Mouse (Mus musculus) macrophage (primary cell): ENCODE measurements around the gene Fam193b. TPM values are rescaled to one million over a fixed set of nuclear protein-coding genes. Genes with fewer than 3 reads are reported as not detected.

Source experiments
- H3K27ac ChIP-seq: fragments of 350-480 bp; formaldehyde crosslinking; 2 replicates; pipeline ENCODE4 v1.9.0; 2021
- H3K36me3 ChIP-seq: fragments of 350-480 bp; formaldehyde crosslinking; 2 replicates; pipeline ENCODE4 v1.9.0; 2021; ENCODE audit errors: inconsistent target
- H3K4me3 ChIP-seq: fragments of 350-480 bp; formaldehyde crosslinking; 2 replicates; pipeline ENCODE4 v1.9.0; 2021; ENCODE audit errors: inconsistent target
- H3K79me2 ChIP-seq: fragments of 350-480 bp; formaldehyde crosslinking; 2 replicates; pipeline ENCODE4 v1.9.0; 2021; ENCODE audit errors: inconsistent target
- whole genome bisulfite sequencing: methylation state at CpG from one replicate; pipeline ENCODE4 v1.1.7; 2026; ENCODE audit warnings: inconsistent platforms; ENCODE audit not compliant: missing documents; 5-methylcytosine and 5-hydroxymethylcytosine counted together
- polyA plus RNA-seq: library from polyadenylated mRNA; stranded (reverse); fragments of 250-400 nt; gene quantifications from 3 replicates; pipeline ENCODE4 v1.2.4, GENCODE M21; 2018; ENCODE audit warnings: inconsistent platforms
- total RNA-seq, 78 experiments: library from RNA; depleted of rRNA; stranded (reverse); fragments of 250-400 nt; gene quantifications; 1 replicate in 9 of 78; 2 replicates in 24 of 78; 3 replicates in 43 of 78; 4 replicates in 2 of 78; pipeline ENCODE4 v1.2.4; 2018; ENCODE audit warnings: inconsistent platforms in 56 of 78

Gene Fam193b
- 100 to 1,000 TPM in 25 of 26 experiments, 10 to 100 TPM in 1; 86.4 to 300 (median 175) TPM for total RNA-seq (2018; cell fraction: chromatin; rRNA removed)
- 10 to 100 TPM in 9 of 26 experiments, 1 to 10 TPM in 17; 2.3 to 18.1 (median 8.0) TPM for total RNA-seq (2018; cell fraction: cytosol; rRNA removed)
- total RNA-seq (2018; cell fraction: nucleus; rRNA removed) = 100 to 1,000 TPM in 12 of 26 experiments, 10 to 100 TPM in 14; 43.5 to 203 (median 99.4) TPM
- polyA plus RNA-seq = 11.7 to 25.1 TPM (median 12.9 TPM) in 3 replicates

DNA sequence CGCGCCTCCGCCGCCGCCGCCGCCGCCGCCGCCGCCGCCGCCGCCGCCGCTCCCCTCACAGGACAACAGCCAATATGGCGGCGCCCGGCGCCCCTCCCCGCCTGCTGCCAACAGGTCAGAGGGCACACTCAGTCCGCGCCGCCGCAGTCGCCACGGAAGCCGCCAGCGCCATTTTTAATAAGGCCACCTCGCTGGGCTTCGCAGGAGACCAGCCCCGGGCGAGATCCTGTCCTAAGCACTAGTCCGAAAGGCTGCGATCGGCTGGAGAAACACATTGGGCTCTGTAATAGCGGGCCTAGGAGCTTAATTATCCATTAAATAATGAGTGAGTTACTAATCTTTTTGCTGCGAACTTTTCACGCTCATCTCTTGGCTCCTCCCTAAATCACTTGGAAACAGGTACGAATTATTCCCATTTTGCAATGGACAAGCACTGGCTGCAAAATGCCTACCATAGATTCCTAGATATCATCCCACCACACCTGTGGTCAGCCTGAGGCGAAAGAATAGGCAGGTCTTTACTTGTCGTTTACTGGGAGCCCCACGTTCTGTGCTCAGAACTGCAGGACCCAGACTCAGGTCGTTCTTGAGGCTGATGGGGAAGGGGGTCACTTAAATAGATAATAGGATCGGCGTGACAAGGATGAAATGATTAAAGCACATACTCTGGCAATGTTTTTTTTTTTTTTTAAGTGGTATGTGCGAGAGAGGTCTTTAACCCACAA, at the start of gene Fam193b:
Gene Fam193b (minus strand): TSS at position 94 of the 725 bp plus-strand sequence.
- peak within 1 kb of the TSS; percentile 5 for H3K27ac ChIP-seq
- no peaks in the 10 kb centered on the region for H3K36me3 ChIP-seq
- peaks cover 44% of the 10 kb centered on the region for H3K79me2 ChIP-seq
- peak within 1 kb of the TSS; percentile 94 for H3K4me3 ChIP-seq
- WGBS = 1% methylated on average over 42 of the region's 47 CpGs

DNA sequence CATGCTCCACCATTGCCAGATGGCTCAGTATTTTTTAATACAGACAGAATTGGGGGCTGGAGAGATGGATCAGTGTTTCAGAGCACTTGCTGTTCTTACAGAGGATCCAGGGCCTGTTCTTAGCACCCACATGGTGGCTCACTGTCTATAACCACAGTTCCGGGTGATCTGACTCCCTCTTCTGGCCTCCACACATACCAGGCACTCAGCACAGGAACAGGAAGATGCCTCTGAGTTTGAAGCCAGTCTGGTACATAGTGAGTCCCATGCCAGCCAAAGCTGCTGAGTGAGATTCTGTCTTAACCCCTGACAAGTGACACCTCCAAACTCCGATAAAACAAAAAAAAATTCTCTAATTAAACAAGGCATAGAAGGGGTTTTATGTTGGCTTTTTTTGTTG, 49.4 kb upstream of the Fam193b start:
- H3K27ac ChIP-seq = no peak overlapping the region
- H3K4me3 ChIP-seq = no peak overlapping the region
- H3K36me3 ChIP-seq = peaks cover 3% of the 10 kb centered on the region; the same call in 1 of the 2 replicates
- H3K79me2 ChIP-seq = peaks cover 24% of the 10 kb centered on the region
- 83% methylated on average over 2 of the region's 2 CpGs for WGBS

DNA sequence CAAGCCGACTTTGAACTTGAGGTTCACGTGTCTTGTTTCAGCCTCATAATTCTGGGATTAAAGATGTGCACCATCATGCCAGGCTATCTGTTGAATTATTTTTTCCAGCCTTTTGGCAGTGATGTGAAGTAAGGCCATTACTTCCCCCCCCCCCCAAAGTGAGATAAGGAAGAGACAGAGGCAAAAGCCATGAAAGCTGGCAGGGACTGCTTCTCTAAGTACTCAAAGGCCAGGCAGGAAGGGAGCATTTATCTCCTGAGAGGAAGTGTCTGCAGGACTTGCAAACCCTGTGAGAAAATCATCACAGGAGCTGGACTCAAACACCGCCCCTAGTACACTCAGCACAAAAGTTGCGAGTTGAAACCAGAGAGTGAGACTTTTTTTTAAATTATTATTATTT, 48.4 kb upstream of the Fam193b start:
- Histone ChIP-seq H3K79me2 (peaks cover 14% of the 10 kb centered on the region), H3K36me3 (no peaks in the 10 kb centered on the region), H3K27ac (no peak overlapping the region), H3K4me3 (no peak overlapping the region)
- WGBS = 97% methylated on average over 4 of the region's 4 CpGs

DNA sequence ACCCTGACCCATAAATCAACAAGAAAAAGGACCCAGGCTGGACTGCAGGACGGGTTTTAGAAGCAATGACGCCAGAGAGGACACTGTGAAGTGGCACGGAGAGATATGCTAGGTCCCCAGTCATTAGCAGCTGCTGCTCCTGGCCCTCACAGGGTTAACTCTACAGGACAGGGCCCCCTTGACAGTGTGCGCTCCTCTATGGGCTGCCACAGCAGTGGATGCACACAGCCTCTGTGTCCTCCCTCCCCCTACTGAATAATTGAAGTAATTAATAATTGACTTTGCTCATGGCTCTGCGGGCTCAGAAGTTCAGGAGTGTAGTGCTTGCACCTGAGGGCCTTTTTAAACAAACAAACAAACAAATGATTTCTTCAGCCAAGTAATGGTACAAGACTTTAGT, 42.6 kb upstream of the Fam193b start:
- H3K36me3 ChIP-seq = peaks cover 29% of the 10 kb centered on the region
- 80% methylated on average over 5 of the region's 5 CpGs for WGBS

DNA sequence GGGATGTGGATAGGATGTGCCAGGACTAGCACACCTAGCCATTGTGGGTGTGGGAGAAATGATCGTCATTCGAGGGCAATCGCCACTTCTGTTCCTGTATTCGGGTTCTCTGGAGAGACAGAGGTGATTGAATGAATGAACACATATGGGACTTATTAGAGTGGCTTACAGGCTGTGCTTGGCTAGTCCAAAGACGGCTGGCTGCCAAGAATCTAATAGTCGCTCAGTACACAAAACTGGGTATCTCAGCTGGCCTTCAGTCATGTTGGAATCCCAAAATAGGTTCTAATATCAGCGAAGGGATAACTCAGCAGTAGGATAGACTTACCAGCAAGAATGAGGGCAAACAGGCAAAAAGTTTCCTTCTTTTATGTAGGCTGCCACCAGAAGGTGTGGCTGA, 41.1 kb upstream of the Fam193b start:
- 98% methylated on average over 7 of the region's 7 CpGs for WGBS

More for the DNA sequence above, 42.6 kb upstream of the Fam193b start:
- H3K4me3 ChIP-seq = no peak overlapping the region
- H3K27ac ChIP-seq = no peak overlapping the region
- no peaks in the 10 kb centered on the region for H3K79me2 ChIP-seq

DNA sequence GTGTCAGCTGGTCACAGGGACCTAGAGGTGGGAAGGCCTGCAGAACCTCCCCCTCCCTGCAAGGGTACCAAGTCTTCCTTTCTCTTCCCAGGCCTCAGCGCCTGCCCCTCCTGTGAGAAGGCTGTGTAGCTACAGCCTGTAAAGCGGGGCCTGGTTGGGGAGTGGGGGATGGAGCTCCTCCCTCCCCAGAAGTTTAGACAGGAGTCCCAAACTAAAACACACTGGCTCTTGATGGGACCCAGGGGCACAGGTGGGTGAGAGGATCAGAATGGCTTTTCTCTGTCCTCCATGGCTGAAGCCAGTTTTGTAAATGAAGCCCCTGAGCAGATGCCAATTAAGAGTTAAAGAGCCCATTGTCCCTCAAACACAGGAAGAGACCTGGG, 36.7 kb upstream of the Fam193b start:
- Histone ChIP-seq H3K4me3 (no peak overlapping the region), H3K36me3 (peaks cover 68% of the 10 kb centered on the region), H3K27ac (no peak overlapping the region), H3K79me2 (peaks cover 28% of the 10 kb centered on the region)
- 100% methylated on average over 1 of the region's 2 CpGs for WGBS

More for the DNA sequence above, 41.1 kb upstream of the Fam193b start:
- Histone ChIP-seq H3K4me3 (no peak overlapping the region), H3K79me2 (no peaks in the 10 kb centered on the region), H3K36me3 (peaks cover 42% of the 10 kb centered on the region), H3K27ac (no peak overlapping the region)

DNA sequence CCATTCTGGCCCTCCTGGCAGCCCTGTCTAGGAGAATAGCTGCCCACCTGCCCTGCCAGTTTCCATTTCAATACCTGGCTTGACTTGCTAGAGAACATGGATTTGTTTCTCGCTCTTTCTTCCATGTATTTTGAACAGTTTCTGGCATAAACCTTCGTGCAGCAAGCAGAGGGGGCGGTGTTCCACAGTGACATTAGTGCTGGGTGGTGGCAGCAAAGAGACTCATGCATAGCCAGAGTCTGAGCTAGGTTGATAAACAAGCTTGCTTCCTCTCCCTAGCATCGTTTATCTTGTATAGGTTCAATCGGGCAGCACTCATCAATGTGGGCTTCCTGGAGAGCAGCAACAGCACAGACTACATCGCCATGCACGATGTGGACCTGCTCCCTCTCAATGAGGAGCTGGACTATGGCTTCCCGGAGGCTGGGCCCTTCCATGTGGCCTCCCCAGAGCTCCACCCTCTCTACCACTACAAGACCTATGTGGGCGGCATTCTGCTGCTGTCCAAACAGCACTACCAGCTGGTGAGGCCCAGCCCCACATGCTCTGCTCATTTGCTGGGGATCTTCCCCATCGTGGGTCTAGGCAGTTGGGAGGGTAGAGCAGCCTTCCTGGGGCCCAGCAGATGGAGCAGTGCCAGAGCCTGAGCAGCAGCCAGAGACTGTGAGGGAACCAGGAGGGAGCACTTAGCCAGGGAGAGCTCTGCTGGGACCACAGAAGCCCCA, 36.1 kb upstream of the Fam193b start:
- WGBS = 93% methylated on average over 10 of the region's 10 CpGs
- peaks cover 68% of the 10 kb centered on the region for H3K36me3 ChIP-seq
- no peak overlapping the region for H3K4me3 ChIP-seq
- H3K27ac ChIP-seq = no peak overlapping the region
- peaks cover 33% of the 10 kb centered on the region for H3K79me2 ChIP-seq

DNA sequence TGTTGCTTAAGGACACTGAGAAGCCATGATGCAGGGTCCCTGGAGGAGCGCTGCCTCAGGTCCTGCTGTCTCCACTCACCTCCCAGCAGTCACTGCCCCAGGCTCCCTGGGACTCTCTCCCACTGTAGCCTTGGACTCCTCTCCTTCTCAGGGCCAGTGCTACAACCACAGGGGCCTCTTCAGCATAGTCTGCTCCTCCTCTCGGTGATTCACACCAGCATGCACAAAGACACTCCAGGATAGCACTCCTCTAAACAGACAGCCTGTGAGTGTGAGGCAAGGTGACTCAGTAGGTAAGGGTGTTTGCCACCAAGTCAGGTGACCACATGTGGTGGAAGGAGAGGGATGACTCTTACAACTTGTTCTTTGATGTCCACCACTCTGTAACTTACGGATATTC, 33.7 kb upstream of the Fam193b start:
- H3K79me2 ChIP-seq = peaks cover 53% of the 10 kb centered on the region
- 89% methylated on average over 3 of the region's 3 CpGs for whole genome bisulfite sequencing
- no peak overlapping the region for H3K4me3 ChIP-seq
- peaks cover 50% of the 10 kb centered on the region for H3K36me3 ChIP-seq
- H3K27ac ChIP-seq = no peak overlapping the region

DNA sequence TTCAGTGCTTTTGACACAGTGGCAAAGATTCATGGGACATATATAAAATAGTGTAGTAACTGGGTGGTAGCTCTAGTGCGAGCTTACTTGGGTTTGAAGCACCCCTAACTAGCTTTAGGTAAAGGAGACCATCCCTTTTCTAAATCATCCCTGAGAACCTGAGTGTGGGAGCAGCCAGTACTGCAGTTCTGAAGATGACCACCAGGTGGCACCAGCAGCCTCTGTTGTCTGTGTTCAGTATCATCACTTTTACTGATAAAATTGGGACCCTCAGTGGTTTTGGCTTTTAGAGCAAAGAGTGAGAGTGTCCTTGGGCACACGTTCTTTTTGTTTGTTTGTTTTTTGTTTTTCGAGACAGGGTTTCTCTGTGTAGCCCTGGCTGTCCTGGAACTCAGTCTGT, 30.7 kb upstream of the Fam193b start:
- Histone ChIP-seq H3K36me3 (peaks cover 30% of the 10 kb centered on the region), H3K79me2 (peaks cover 53% of the 10 kb centered on the region), H3K4me3 (peak overlapping the region; percentile 97; the same call in 1 of the 2 replicates), H3K27ac (peak overlapping the region; percentile 91; the same call in 1 of the 2 replicates)
- WGBS = 12% methylated on average over 3 of the region's 3 CpGs

DNA sequence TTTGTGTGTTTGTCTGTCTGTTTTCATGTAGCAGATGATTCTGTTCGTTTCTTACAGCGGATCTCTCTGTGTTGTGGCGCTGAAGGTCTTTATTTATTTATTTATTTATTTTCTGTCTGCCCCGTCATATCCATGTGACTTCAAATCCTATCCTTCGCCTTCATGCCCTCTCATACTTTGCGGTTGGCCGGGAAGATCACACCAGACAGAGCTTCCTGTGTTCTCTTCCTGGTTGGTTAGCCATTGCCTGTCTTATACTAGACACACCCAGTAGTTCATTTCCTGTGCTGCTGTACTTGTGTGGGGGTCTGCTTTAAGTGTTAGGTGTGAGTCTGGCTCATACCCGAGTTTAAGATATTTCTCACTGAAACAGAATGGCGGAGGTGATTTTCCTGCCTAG, 29.7 kb upstream of the Fam193b start:
- Histone ChIP-seq H3K79me2 (peaks cover 53% of the 10 kb centered on the region), H3K4me3 (peak overlapping the region; percentile 97), H3K36me3 (peaks cover 32% of the 10 kb centered on the region), H3K27ac (peak overlapping the region; percentile 91)
- WGBS = 1% methylated on average over 9 of the region's 9 CpGs

DNA sequence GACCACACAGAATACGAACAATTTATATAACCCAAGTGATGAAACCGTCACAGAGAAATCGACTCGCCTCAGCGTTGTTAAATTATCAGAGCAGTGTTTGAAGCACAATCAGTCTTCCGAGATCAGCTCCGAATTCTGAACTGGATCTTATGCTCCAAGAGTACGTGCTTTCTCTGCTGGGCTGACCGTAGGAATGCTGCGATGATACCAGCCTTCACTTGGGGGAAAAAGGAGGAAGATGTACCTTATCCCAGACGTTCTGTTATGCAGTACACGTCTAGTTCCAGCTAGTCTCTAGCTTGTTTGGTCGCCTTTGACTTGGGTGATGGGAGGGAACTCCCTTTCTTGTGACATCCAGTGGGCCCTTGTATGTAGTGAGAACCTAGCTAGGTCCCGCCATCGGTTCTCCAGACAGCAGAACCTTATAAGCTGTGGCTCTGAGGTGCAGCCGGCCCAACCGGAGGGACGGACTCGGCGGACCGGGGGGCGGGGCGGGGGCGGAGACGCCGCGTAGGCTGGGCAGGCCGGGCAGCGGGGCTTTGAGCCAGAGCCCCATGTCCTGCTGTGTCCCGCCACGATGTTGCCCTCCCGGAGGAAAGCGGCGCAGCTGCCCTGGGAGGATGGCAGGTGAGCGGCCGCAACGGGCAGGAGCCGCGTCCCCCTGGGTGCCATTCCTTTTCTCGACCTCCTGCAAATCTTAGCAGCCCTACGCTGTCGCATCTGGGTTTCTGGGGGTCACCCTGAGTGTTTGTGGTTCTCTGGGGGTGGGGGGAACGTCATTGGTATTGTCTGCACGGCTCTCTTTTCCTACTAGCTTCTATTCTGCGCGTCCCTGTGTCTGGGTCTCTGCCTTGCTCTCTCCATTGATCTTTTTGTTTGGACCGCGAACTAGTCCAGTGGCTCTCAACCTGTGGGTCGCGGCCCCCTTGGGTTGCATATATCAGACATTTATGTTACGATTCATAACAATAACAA, 28.9 kb upstream of the Fam193b start, which contains the start of gene B4galt7:
Gene B4galt7 (plus strand): TSS at position 331 of the 975 bp plus-strand sequence.
- peak within 1 kb of the TSS; percentile 97 for H3K4me3 ChIP-seq
- WGBS = 7% methylated on average over 51 of the region's 51 CpGs
- H3K36me3 ChIP-seq = peaks cover 35% of the 10 kb centered on the region
- H3K79me2 ChIP-seq = peaks cover 51% of the 10 kb centered on the region
- H3K27ac ChIP-seq = peak within 1 kb of the TSS; percentile 91

DNA sequence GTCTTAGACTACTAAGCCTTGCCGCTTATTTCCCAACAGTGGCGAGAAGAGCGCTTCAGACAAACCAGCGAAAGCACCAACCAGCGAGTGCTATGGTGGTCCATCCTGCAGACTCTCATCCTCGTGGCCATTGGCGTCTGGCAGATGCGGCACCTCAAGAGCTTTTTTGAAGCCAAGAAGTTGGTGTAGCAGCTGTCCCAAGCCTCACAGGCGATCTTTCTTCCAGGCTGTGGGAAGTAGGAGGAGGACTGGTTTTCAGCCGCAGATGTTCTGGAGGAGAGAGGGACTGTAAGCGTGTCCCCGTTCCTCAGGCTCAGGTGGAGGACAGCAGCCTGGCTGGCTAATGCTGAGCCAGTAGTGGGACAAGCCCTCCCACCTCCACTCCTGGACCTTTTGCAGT, 25.9 kb upstream of the Fam193b start:
- WGBS = 97% methylated on average over 12 of the region's 12 CpGs
- peaks cover 39% of the 10 kb centered on the region for H3K79me2 ChIP-seq
- H3K27ac ChIP-seq = no peak overlapping the region
- H3K36me3 ChIP-seq = peaks cover 27% of the 10 kb centered on the region
- no peak overlapping the region for H3K4me3 ChIP-seq

DNA sequence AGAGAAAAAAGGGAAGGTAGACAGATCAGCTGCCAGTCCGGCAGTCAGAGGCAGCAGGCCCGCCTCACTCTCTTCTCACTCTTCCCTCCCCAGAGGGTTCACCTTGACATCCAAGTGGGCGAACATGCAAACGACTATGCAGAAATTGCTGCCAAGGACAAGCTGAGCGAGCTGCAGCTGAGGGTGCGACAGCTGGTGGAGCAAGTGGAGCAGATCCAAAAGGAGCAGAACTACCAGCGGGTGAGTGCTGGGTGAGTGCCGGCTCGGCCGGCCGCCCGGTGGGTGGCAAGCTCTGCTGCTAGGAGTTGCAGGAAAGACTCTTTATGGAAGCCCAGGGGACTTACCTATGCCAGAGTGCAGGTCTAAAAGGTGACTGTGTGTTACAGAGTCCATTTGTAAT, 24.5 kb upstream of the Fam193b start:
- H3K36me3 ChIP-seq = peaks cover 27% of the 10 kb centered on the region
- peaks cover 26% of the 10 kb centered on the region for H3K79me2 ChIP-seq
- no peak overlapping the region for H3K27ac ChIP-seq
- H3K4me3 ChIP-seq = no peak overlapping the region
- WGBS = 92% methylated on average over 11 of the region's 12 CpGs

DNA sequence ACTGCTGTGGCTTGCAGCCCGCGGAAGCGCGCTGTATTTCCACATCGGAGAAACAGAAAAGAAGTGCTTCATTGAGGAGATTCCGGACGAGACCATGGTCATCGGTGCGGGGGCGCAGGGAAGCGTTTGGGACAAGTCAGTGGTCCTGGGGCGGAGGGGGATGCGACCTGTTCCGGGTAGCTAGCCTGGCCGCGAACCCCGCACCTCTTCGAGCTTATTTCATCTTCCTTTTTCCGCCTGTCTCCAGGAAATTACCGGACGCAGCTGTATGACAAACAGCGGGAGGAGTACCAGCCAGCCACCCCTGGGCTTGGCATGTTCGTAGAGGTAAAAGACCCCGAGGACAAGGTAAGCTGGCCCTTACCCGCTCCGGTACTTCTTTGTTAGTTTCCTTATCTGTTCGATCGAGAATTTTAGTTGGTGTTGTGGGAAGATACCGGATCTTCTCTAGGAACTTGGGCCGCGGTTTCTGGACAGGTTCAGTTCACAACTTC, 22.4 kb upstream of the Fam193b start:
- Histone ChIP-seq H3K27ac (peak overlapping the region; percentile 59), H3K4me3 (peak overlapping the region; percentile 98), H3K36me3 (peaks cover 27% of the 10 kb centered on the region), H3K79me2 (peaks cover 21% of the 10 kb centered on the region)
- WGBS = under 1% methylated on average over 30 of the region's 31 CpGs
